Mouse (Mus musculus) liver, embryonic 11.5 days (tissue): ENCODE measurements at regions not wholly inside any gene's neighbourhood (a gene's known extent, or its start where the extent isn't known, plus 50 kb on each side); places are given as distances from the start of the nearest gene placed in this dataset.

ENCODE experiments used
- ATAC-seq: fragments of 200-750 bp; cut with Nextera tagmentation; replicated peaks from 2 replicates; pipeline ENCODE4 v1.8.0; 2017; ENCODE audit warnings: moderate number of reproducible peaks, mild to moderate bottlenecking, moderate TSS enrichment, moderate library complexity; ENCODE audit not compliant: low FRiP score
- DNase-seq: peaks from one replicate; pipeline ENCODE4 v3.0.0-alpha.2; 2017; ENCODE audit warnings: low spot score
- H3K27ac ChIP-seq: fragments of 300-500 bp; sonication (generic); 2 replicates; pipeline ENCODE4 v1.5.1; 2014; ENCODE audit warnings: mild to moderate bottlenecking, low read depth, low read length, control low read depth
- H3K27me3 ChIP-seq: fragments of 300-500 bp; sonication (generic); replicated peaks from 2 replicates; pipeline ENCODE4 v1.6.1; 2014; ENCODE audit warnings: low read length, mixed read lengths; ENCODE audit not compliant: control insufficient read depth, insufficient read depth
- H3K36me3 ChIP-seq: fragments of 300-500 bp; sonication (generic); 2 replicates; pipeline ENCODE4 v1.6.1; 2014; ENCODE audit warnings: mild to moderate bottlenecking, low read length, moderate library complexity, mixed read lengths; ENCODE audit not compliant: control insufficient read depth, insufficient read depth
- H3K4me1 ChIP-seq: fragments of 300-500 bp; sonication (generic); replicated peaks from 2 replicates; pipeline ENCODE4 v1.6.1; 2014; ENCODE audit warnings: low read length, mixed read lengths; ENCODE audit not compliant: control insufficient read depth, insufficient read depth
- H3K4me2 ChIP-seq: fragments of 300-500 bp; sonication (generic); 2 replicates; pipeline ENCODE4 v1.6.1; 2014; ENCODE audit warnings: mild to moderate bottlenecking, control low read depth, moderate library complexity
- H3K4me3 ChIP-seq: fragments of 300-500 bp; sonication (generic); 2 replicates; pipeline ENCODE4 v1.5.1; 2014; ENCODE audit warnings: low read depth, low read length, control low read depth
- H3K9ac ChIP-seq: fragments of 300-500 bp; sonication (generic); 2 replicates; pipeline ENCODE4 v1.6.1; 2014; ENCODE audit warnings: low read depth, low read length, control low read depth
- H3K9me3 ChIP-seq: fragments of 300-500 bp; sonication (generic); 2 replicates; pipeline ENCODE4 v1.6.1; 2016; ENCODE audit warnings: low read length, inconsistent platforms, mixed read lengths; ENCODE audit not compliant: control insufficient read depth
- WGBS: fragments of 180-500 bp; shearing (Covaris S2); extraction: QIAGEN DNeasy Blood & Tissue Kit; methylation state at CpG from one replicate; pipeline ENCODE4 v1.1.7; 2014; 5-methylcytosine and 5-hydroxymethylcytosine counted together

- Histone ChIP-seq H3K27ac (no peak overlapping the region), H3K9ac (no peak overlapping the region), H3K9me3 (no peaks in the 10 kb centered on the region), H3K4me2 (no peak overlapping the region), H3K4me1 (0 out of 2 replicates have a peak, but pooled peaks cover 2% of the 10 kb centered on the region), H3K36me3 (no peaks in the 10 kb centered on the region), H3K27me3 (peaks cover 22% of the 10 kb centered on the region), H3K4me3 (no peak overlapping the region)
- DNase-seq, result no peak
- 18% methylated on average over 9 of the region's 9 CpGs for WGBS
- no peak for ATAC-seq
Measured at GRCm38 (mm10) chr9:61695381-61695791, 219.0 kb downstream of the Rplp1 start.

GRCm38 (mm10) chr9:61694206-61694605 lies 220.1 kb downstream of the Rplp1 start:
- H3K27me3 ChIP-seq, result peaks cover 11% of the 10 kb centered on the region
- ATAC-seq (no peak), DNase-seq (no peak)
- H3K36me3 ChIP-seq, result no peaks in the 10 kb centered on the region
- whole genome bisulfite sequencing, result 52% methylated on average over 10 of the region's 10 CpGs
- no peak overlapping the region for H3K4me3 ChIP-seq
- H3K9ac ChIP-seq, result no peak overlapping the region
- no peaks in the 10 kb centered on the region for H3K9me3 ChIP-seq
- no peak overlapping the region for H3K4me2 ChIP-seq
- no peak overlapping the region for H3K27ac ChIP-seq
- H3K4me1 ChIP-seq, result 0 out of 2 replicates have a peak, but pooled peaks cover 2% of the 10 kb centered on the region

GRCm38 (mm10) chr9:61690786-61691185 lies 223.6 kb downstream of the Rplp1 start:
- Histone ChIP-seq H3K27me3 (peaks cover 4% of the 10 kb centered on the region), H3K27ac (no peak overlapping the region), H3K4me2 (no peak overlapping the region), H3K4me3 (no peak overlapping the region), H3K9ac (no peak overlapping the region), H3K9me3 (no peaks in the 10 kb centered on the region), H3K4me1 (0 out of 2 replicates have a peak, but pooled peaks cover 2% of the 10 kb centered on the region), H3K36me3 (no peaks in the 10 kb centered on the region)
- WGBS, result 61% methylated on average over 3 of the region's 3 CpGs
- DNase-seq (no peak), ATAC-seq (no peak)

GRCm38 (mm10) chr9:61689939-61690338 lies 224.4 kb downstream of the Rplp1 start:
- H3K4me3 ChIP-seq, result no peak overlapping the region
- H3K27me3 ChIP-seq, result peaks cover 4% of the 10 kb centered on the region; the same call in 1 of the 2 replicates
- H3K36me3 ChIP-seq, result no peaks in the 10 kb centered on the region
- DNase-seq (no peak), ATAC-seq (no peak)
- 78% methylated on average over 7 of the region's 7 CpGs for WGBS
- H3K9me3 ChIP-seq, result no peaks in the 10 kb centered on the region
- no peaks in the 10 kb centered on the region for H3K4me1 ChIP-seq
- no peak overlapping the region for H3K4me2 ChIP-seq
- H3K27ac ChIP-seq, result no peak overlapping the region
- no peak overlapping the region for H3K9ac ChIP-seq

GRCm38 (mm10) chr9:61689516-61689915 lies 224.8 kb downstream of the Rplp1 start:
- no peaks in the 10 kb centered on the region for H3K9me3 ChIP-seq
- 45% methylated on average over 5 of the region's 5 CpGs for WGBS

GRCm38 (mm10) chr9:61683557-61683956 lies 230.8 kb downstream of the Rplp1 start:
- H3K9ac ChIP-seq, result no peak overlapping the region
- WGBS, result 82% methylated on average over 4 of the region's 4 CpGs
- peaks cover 9% of the 10 kb centered on the region; the same call in 1 of the 2 replicates for H3K4me1 ChIP-seq
- H3K9me3 ChIP-seq, result no peaks in the 10 kb centered on the region
- no peak overlapping the region for H3K27ac ChIP-seq
- ATAC-seq (no peak), DNase-seq (no peak)
- no peaks in the 10 kb centered on the region for H3K36me3 ChIP-seq
- no peak overlapping the region for H3K4me3 ChIP-seq
- no peak overlapping the region for H3K4me2 ChIP-seq
- no peaks in the 10 kb centered on the region for H3K27me3 ChIP-seq

More at GRCm38 (mm10) chr9:61689516-61689915, 224.8 kb downstream of the Rplp1 start:
- no peaks in the 10 kb centered on the region for H3K4me1 ChIP-seq
- no peak overlapping the region for H3K27ac ChIP-seq
- H3K36me3 ChIP-seq, result no peaks in the 10 kb centered on the region
- peaks cover 3% of the 10 kb centered on the region; the same call in 1 of the 2 replicates for H3K27me3 ChIP-seq
- DNase-seq (no peak), ATAC-seq (no peak)
- no peak overlapping the region for H3K9ac ChIP-seq
- no peak overlapping the region for H3K4me2 ChIP-seq
- no peak overlapping the region for H3K4me3 ChIP-seq

- 62% methylated on average over 5 of the region's 5 CpGs for WGBS
- ATAC-seq (no peak), DNase-seq (no peak)
Measured at GRCm38 (mm10) chr9:61682744-61683259, 231.5 kb downstream of the Rplp1 start.

GRCm38 (mm10) chr9:61682316-61682715 lies 232.0 kb downstream of the Rplp1 start:
- Histone ChIP-seq H3K9me3 (no peaks in the 10 kb centered on the region), H3K27ac (no peak overlapping the region), H3K4me2 (no peak overlapping the region), H3K27me3 (no peaks in the 10 kb centered on the region), H3K4me3 (no peak overlapping the region), H3K4me1 (peaks cover 9% of the 10 kb centered on the region; the same call in 1 of the 2 replicates), H3K9ac (no peak overlapping the region), H3K36me3 (no peaks in the 10 kb centered on the region)
- DNase-seq (no peak), ATAC-seq (no peak; the same call in 1 of the 2 replicates)
- 40% methylated on average over 4 of the region's 4 CpGs for WGBS

More at GRCm38 (mm10) chr9:61682744-61683259, 231.5 kb downstream of the Rplp1 start:
- H3K27ac ChIP-seq, result no peak overlapping the region
- no peaks in the 10 kb centered on the region for H3K9me3 ChIP-seq
- H3K4me2 ChIP-seq, result no peak overlapping the region
- H3K36me3 ChIP-seq, result no peaks in the 10 kb centered on the region
- no peaks in the 10 kb centered on the region for H3K27me3 ChIP-seq
- H3K9ac ChIP-seq, result no peak overlapping the region
- peaks cover 9% of the 10 kb centered on the region; the same call in 1 of the 2 replicates for H3K4me1 ChIP-seq
- no peak overlapping the region for H3K4me3 ChIP-seq

- Histone ChIP-seq H3K27ac (no peak overlapping the region), H3K9me3 (no peaks in the 10 kb centered on the region), H3K9ac (no peak overlapping the region), H3K4me2 (no peak overlapping the region), H3K27me3 (no peaks in the 10 kb centered on the region), H3K36me3 (no peaks in the 10 kb centered on the region), H3K4me1 (peaks cover 9% of the 10 kb centered on the region; the same call in 1 of the 2 replicates), H3K4me3 (no peak overlapping the region)
- WGBS, result 48% methylated on average over 5 of the region's 5 CpGs
- ATAC-seq (no peak), DNase-seq (no peak)
Measured at GRCm38 (mm10) chr9:61681406-61681805, 232.9 kb downstream of the Rplp1 start.
